Mouse (Mus musculus): Measurements from ENCODE around the gene Tbc1d24.

The Tbc1d24 gene

GRCm38 (mm10) chr17:24190934-24191333, 14.4 kb downstream of the Tbc1d24 start:
- no peak for DNase-seq (ENCODE audit: low spot score in 2 of 2)

- DNase-seq (ENCODE audit: low spot score in 2 of 2): no peak
Measured at GRCm38 (mm10) chr17:24174259-24174658, 31.1 kb downstream of the Tbc1d24 start.

GRCm38 (mm10) chr17:24173423-24173822, 31.9 kb downstream of the Tbc1d24 start:
- peak; percentile 76 to 77 for DNase-seq (ENCODE audit: low spot score in 2 of 2)

GRCm38 (mm10) chr17:24171738-24172137, 33.6 kb downstream of the Tbc1d24 start:
- no peak for DNase-seq (ENCODE audit: low spot score in 2 of 2)

- no peak for DNase-seq (ENCODE audit: low spot score in 2 of 2)
Measured at GRCm38 (mm10) chr17:24170729-24171128, 34.6 kb downstream of the Tbc1d24 start.

- no peak for DNase-seq (ENCODE audit: low spot score in 2 of 2)
Measured at GRCm38 (mm10) chr17:24170125-24170524, 35.2 kb downstream of the Tbc1d24 start.

- peak; percentile 96 to 99 for DNase-seq (ENCODE audit: low spot score in 2 of 2)
Measured at GRCm38 (mm10) chr17:24169317-24170065, 35.9 kb downstream of the Tbc1d24 start, which contains the start of gene Atp6v0c. TSS of gene Atp6v0c (minus strand) at chr17:24169702.

- peak; percentile 70 to 80 for DNase-seq (ENCODE audit: low spot score in 2 of 2)
Measured at GRCm38 (mm10) chr17:24168590-24169277, 36.6 kb downstream of the Tbc1d24 start.

GRCm38 (mm10) chr17:24167891-24168505, 37.4 kb downstream of the Tbc1d24 start:
- DNase-seq (ENCODE audit: low spot score in 2 of 2): no peak

- DNase-seq (ENCODE audit: low spot score in 2 of 2): no peak
Measured at GRCm38 (mm10) chr17:24167120-24167519, 38.2 kb downstream of the Tbc1d24 start.

- no peak for DNase-seq (ENCODE audit: low spot score in 2 of 2)
Measured at GRCm38 (mm10) chr17:24164566-24165259, 40.6 kb downstream of the Tbc1d24 start.

GRCm38 (mm10) chr17:24163176-24163962, 42.0 kb downstream of the Tbc1d24 start, which contains the start of gene Amdhd2:
TSS of gene Amdhd2 (minus strand) at chr17:24163766.
- DNase-seq (ENCODE audit: low spot score in 2 of 2): peak; percentile 98 to 99

- no peak for DNase-seq (ENCODE audit: low spot score in 2 of 2)
Measured at GRCm38 (mm10) chr17:24162584-24163175, 42.7 kb downstream of the Tbc1d24 start.

- DNase-seq (ENCODE audit: low spot score in 2 of 2): no peak
Measured at GRCm38 (mm10) chr17:24161466-24161865, 43.9 kb downstream of the Tbc1d24 start.

GRCm38 (mm10) chr17:24157526-24157925, 47.8 kb downstream of the Tbc1d24 start:
- no peak for DNase-seq (ENCODE audit: low spot score in 2 of 2)

GRCm38 (mm10) chr17:24157121-24157520, 48.2 kb downstream of the Tbc1d24 start:
- DNase-seq (ENCODE audit: low spot score in 2 of 2): no peak

- DNase-seq (ENCODE audit: low spot score in 2 of 2): no peak
Measured at GRCm38 (mm10) chr17:24156394-24156793, 49.0 kb downstream of the Tbc1d24 start.

GRCm38 (mm10) chr17:24155742-24156141, 49.6 kb downstream of the Tbc1d24 start:
- no peak for DNase-seq (ENCODE audit: low spot score in 2 of 2)

- DNase-seq (ENCODE audit: low spot score in 2 of 2): no peak
Measured at GRCm38 (mm10) chr17:24154463-24154862, 50.9 kb downstream of the Tbc1d24 start.

GRCm38 (mm10) chr17:24151890-24152563, 53.3 kb downstream of the Tbc1d24 start:
- DNase-seq (ENCODE audit: low spot score in 2 of 2): peak; percentile 80 to 83
